In genomic region chr13:93006347-93006746, GRCm38 (mm10) we compare ENCODE assay signal across 30 mouse cellular contexts.
A peak's percentile ranks its signal among the peaks of the same experiment; 100 is the strongest.
DNase-seq lines count a peak whose midpoint lies in the region; ATAC-seq and TF ChIP-seq lines count a peak whose summit lies in the region.
"Had no signal": no experiment of that assay in that cellular context is flagged by ENCODE, and none has a peak within 500 bp of the region (broad histone marks: within the 10 kb centered on the region; RNA-seq: fewer than 3 reads in every experiment).

No protein-coding gene starts in this region.

- H3K9ac ChIP-seq in liver, embryonic 12.5 days, result no peak overlapping the region
- H3K9ac ChIP-seq: forebrain, embryonic 13.5 days; hindbrain, embryonic 13.5 days; liver, embryonic 13.5 days; midbrain, embryonic 12.5 days; neural tube, embryonic 12.5 days had no signal

- peak overlapping the region; percentile 81 for H3K27ac ChIP-seq in gastrocnemius, adult 2 months
- H3K27ac ChIP-seq in liver, embryonic 12.5 days, result no peak overlapping the region
- H3K27ac ChIP-seq: forebrain, embryonic 13.5 days; hindbrain, embryonic 13.5 days; kidney, postnatal 0 days; liver, embryonic 13.5 days; midbrain, embryonic 12.5 days; neural tube, embryonic 12.5 days had no signal

- no peak for TF ChIP-seq CTCF in gastrocnemius, adult 2 months (IDR thresholded peaks at IDR 0.05)

- H3K4me2 ChIP-seq in liver, embryonic 12.5 days, result no peak overlapping the region
- H3K4me2 ChIP-seq: forebrain, embryonic 13.5 days; hindbrain, embryonic 13.5 days; liver, embryonic 13.5 days; midbrain, embryonic 12.5 days; neural tube, embryonic 12.5 days had no signal

- no peaks in the 10 kb centered on the region for H3K36me3 ChIP-seq in liver, embryonic 12.5 days
- H3K36me3 ChIP-seq: G1E; hindbrain, embryonic 13.5 days; liver, embryonic 13.5 days; midbrain, embryonic 12.5 days; neural tube, embryonic 12.5 days had no signal

- WGBS in liver, embryonic 12.5 days (ENCODE audit: insufficient replicate concordance), result 60% methylated on average over 4 of the region's 4 CpGs

- no peak for ATAC-seq in liver, embryonic 12.5 days
- ATAC-seq: forebrain, embryonic 13.5 days; intestine, embryonic 16.5 days; lung, postnatal 0 days; Patski had no signal

- no peaks in the 10 kb centered on the region for H3K4me1 ChIP-seq in liver, embryonic 12.5 days
- H3K4me1 ChIP-seq: hindbrain, embryonic 13.5 days; liver, embryonic 13.5 days; megakaryocyte, embryonic 14.5 days; midbrain, embryonic 12.5 days; neural tube, embryonic 12.5 days had no signal

- intact Hi-C loops in gastrocnemius, adult 2 months (cut with DNase I), result no loop called here

- H3K4me3 ChIP-seq in gastrocnemius, adult 2 months, result no peak overlapping the region
- H3K4me3 ChIP-seq in liver, embryonic 12.5 days, result no peak overlapping the region
- H3K4me3 ChIP-seq: erythroblast, embryonic 14.5 days; forebrain, embryonic 13.5 days; hindbrain, embryonic 13.5 days; liver, embryonic 13.5 days; megakaryocyte, embryonic 14.5 days; midbrain, embryonic 12.5 days; myocyte; neural tube, embryonic 12.5 days had no signal

- no peaks in the 10 kb centered on the region for H3K27me3 ChIP-seq in liver, embryonic 12.5 days (replicated peaks)
- H3K27me3 ChIP-seq: forebrain, embryonic 13.5 days; hindbrain, embryonic 13.5 days; liver, embryonic 13.5 days; midbrain, embryonic 12.5 days; neural tube, embryonic 12.5 days had no signal

- no peaks in the 10 kb centered on the region for H3K9me3 ChIP-seq in liver, embryonic 12.5 days (replicated peaks)
- H3K9me3 ChIP-seq: forebrain, embryonic 13.5 days; G1E; hindbrain, embryonic 13.5 days; liver, embryonic 13.5 days; megakaryocyte, embryonic 14.5 days; midbrain, embryonic 12.5 days; neural tube, embryonic 12.5 days had no signal

- peak; percentile 45 to 53 for DNase-seq in cerebellum, postnatal 14 days
- DNase-seq in cerebellum, postnatal 36 days, result no peak
- DNase-seq in gastrocnemius, adult 2 months, result peak; percentile 71
- no peak for DNase-seq in gastrocnemius, postnatal 10 days
- peak; percentile 55 to 75 for DNase-seq in right cerebral cortex, postnatal 10 days (ENCODE audit: low spot score in 2 of 2)
- no peak for DNase-seq in right cerebral cortex, postnatal 36 days (ENCODE audit: low spot score in 2 of 2)
- no peak for DNase-seq in retina, postnatal 1 day
- DNase-seq: adrenal gland, postnatal 14 days; cerebellum, adult 2 months; heart, postnatal 36 days; kidney, adult 8-10 months; liver, embryonic 13.5 days; lung, adult 18-20 months; lung, postnatal 4 days; right cerebral cortex, postnatal 14 days; spleen, adult 18-20 months; thymus, postnatal 14 days had no signal

Comparison
In these comparisons a context has a peak if more than half of its experiments do, and no peak if none do; other contexts are left out.
1. DNase-seq: peak in cerebellum, postnatal 14 days (2 of 2), gastrocnemius, adult 2 months (single experiment) and right cerebral cortex, postnatal 10 days (2 of 2); none in cerebellum, postnatal 36 days (0 of 2), gastrocnemius, postnatal 10 days (single experiment), right cerebral cortex, postnatal 36 days (0 of 2) and retina, postnatal 1 day (single experiment).